Mouse (Mus musculus) yolk sac, embryonic 10.5 days (tissue): ENCODE data around the gene Uts2.

Source experiments
- DNase-seq: peaks from one replicate; pipeline ENCODE4 v3.0.0-alpha.2; 2017; ENCODE audit warnings: low spot score

Uts2 gene

DNA sequence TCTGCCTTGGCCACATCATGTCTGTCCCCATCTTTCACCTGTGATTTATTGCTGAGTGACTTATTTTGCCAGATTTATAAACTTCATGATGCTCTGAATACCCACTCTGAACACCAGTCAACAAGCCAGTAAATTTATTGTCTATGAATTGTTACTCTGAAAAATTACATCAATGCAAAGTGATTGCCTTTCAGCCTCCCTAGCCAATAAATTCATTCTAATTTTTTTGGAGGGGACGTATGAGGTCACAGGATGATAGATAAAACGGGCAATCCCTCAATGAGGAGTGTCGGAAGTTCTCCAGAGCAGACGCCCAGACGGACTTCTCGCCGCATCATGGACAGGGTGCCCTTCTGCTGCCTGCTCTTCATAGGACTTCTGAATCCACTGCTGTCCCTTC is at the start of gene Uts2:
TSS of gene Uts2 (plus strand) at position 301 of the 400 bp plus-strand sequence.
- DNase-seq: no peak

DNA sequence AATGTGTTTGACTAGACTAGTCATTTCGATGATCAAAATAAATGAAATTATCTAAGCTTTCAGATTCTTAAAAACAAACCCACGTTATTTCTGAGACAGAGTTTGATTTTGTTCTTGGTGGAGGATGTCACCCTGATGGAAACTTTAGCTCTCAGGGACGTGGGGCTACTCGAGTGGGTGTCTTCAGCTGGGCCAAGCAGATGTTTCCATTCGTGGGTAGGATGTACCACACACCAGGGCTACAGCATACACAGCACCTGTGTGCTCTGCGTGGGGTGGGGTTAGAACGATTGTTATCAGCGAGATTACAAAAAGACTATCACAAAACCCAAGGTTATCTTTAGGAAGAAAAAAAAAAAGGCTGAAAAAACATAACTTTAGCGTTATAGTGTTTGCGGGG is 45.9 kb upstream of the Uts2 start:
- DNase-seq: no peak

DNA sequence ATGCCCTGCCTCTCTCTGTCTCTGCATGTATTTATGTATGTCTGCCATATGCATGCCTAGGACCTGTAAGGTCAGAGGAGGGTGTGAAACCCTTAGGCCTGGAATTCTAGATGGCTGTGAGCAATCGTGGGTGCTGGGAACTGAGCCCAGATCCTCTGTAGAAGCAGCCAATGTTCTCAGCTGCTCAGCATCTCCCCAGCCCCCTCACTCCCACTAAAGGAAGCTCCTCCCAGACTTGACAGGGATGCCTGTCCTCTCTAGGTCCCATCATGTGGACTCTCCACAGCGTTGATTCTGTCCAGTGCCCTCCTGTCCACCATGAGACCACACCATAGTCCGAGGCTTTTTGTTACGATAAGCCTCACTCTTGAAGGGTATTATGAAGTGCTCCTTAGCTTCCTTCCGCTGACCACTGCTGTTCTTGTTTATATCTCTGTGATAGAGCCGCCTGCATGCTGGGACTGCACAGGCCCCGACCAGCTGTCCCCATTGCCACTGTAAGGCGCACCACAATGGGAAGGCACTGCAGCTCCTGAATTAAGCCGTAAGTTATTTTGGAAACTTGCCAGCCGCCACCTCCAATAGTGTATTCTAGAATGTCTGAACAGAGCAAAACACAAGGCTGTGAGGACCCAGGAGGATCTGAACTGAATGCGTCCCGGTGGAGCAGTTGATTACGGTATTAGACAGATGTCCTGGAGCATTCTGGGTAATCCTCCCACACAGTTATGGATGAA is 40.4 kb upstream of the Uts2 start:
- no peak for DNase-seq

DNA sequence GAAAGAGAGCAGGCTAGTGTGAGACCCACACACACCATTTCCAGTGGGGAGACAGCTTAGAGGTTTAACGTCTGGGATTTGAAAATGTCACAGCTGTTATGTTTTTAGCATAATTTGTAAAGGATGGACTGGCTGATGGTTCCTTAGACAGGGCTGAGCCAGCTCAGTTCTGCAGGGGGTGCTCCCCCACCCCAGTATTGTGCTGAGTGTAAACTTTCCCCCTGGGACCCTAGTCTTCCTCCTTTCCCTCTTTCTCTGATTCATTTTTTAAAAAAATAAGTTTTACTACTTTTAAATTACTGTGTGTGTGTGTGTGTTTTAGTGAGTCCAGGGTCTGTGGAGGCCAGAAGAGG is 39.8 kb upstream of the Uts2 start:
- DNase-seq: no peak

DNA sequence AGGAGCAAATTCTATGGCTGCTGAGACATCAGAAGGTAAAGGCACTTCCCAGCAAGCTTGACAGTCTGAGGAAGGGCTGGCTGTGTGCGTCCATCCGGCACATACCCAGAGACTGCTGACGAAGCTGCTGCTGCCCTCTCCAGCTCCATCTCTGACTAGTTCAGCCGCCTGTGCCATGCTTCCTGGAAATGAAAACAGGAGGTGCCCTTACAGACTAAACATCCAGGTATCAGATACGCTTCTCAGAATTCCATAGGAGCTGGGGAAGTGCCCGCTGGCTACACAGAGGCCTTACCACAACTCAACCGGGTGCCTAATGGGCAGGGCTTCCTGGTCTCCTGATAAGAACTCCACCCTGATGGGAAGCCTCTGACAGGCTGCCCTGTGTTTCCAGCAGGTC is 38.4 kb upstream of the Uts2 start:
- no peak for DNase-seq

DNA sequence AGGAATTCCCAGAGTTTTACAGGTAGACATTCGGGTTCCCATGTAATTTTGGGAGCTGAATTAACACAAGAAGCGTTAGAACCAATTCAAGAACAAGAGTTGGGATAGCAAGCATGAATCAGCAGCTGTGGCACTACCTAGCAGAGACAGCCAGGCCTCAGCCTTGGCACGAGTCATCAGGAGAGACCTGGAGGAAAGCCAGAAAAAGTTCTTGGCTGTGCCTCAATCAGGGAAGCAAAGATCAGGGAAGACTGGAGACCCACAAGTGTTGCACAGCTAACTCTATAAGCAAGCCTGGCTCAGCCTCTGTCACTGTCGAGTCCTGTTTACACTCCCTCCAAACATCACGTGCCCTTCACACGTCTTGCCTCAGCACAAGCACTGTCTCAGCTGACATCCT is 34.7 kb upstream of the Uts2 start:
- no peak for DNase-seq

DNA sequence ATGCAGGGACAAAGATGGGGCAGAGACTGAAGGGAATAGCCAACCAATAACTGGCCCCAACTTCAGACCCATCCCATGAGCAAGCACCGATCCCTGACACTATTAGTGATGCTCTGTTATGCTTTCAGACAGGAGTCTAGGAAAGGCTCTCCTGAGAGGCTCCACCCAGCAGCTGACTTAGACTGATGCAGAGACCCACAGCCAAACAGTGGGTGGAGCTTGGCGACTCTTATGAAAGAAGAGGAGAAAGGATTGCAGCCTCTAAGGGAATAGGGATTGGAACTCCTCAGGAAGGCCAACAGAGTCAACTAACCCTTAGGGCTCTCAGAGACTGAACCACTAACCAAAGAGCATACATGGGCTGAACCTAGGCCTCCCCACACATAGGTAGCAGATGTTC is 33.2 kb upstream of the Uts2 start:
- no peak for DNase-seq

DNA sequence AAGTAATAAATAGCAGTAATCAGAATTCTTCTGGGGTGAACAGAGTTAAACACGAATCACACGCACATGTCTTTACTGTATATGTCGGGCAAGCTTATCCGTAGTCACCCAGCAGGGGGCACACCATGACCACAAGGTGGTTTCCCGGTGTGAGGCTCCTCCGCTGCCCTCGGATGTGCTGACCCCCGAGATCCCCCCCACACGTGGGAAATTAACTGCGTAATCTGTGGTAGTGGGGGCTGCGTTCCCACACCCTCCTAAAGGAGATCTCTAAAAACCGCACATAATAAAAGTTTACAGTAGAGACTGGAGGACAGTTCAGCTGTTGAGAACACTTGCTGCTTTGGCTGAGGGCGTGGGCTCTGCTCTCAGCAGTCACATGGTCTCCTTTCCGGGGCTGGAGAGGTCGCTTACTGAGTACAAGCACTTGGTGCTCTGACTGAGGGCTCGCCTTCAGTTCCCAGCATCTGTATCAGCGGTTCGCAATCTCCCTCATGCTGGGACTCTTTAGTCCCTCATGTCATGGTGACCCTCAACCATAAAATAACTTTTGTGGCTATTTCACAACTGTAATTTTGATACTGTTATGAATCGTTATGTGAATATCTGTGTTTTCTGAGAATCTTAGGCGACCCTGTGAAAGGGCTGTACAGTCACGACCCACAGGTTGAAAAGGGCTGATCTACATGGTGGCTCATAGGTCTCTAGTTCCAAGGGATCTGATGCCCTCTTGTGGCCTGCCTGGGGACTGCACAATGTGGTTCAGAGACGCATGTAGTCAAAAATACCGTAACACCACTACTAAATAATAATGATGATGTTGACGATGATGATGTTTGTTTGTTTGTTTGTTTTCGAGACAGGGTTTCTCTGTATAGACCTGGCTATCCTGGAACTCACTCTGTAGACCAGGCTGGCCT is 32.0 kb upstream of the Uts2 start:
- peak; percentile 65 for DNase-seq

DNA sequence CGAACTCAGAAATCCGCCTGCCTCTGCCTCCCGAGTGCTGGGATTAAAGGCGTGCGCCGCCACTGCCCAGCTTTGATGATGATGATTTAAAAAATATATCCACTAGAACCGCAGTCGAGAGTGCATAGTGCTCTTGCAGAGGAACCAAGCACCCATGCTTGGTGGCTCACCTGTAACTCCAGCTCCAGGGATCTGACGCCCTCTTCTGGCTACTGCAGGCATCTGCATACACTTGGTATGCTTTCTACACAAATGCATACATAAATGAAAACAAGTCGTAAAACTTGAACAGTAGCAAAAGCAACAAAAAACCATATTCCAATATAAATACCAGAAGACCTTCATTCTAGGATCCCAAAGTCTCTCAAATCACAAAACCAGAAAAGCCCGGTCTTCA is 31.3 kb upstream of the Uts2 start:
- no peak for DNase-seq

DNA sequence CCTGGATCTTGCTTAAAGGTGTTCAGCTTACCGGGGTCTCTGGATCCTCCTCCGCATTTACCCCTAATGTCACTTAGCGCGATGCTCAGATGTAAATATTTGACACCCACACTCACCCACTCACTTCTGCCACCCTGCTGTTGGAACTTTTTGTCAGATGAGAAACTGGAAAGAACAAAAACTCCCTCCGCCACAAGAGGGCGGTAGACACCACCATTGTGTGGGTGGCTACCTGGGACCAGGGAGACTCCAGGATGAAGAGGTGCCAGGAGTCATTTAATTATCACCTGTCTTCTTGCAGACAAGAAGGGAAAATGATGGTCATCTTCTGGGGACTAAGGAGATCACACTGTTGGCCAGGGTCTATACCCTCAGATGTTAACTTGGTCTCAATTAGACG is 30.3 kb upstream of the Uts2 start:
- DNase-seq: peak; percentile 19

DNA sequence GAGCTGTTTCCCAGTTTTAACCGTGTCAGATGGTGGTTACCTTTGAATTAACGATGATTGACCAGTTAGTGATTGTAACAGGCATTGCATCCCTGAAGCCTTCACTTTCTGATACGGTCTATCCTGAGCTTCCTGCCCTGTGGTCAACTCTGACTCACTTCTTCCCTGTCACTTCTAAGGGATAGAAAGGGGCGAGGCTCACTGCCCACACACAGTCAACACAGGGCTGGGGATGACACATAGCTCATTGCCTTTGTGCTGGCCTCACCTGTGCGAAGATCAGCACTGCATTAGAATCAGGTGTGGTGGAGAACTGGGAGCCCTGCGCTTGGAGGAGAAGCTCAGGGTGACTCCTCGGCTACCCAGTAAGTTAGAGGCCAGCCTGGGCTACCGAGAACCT is 27.9 kb upstream of the Uts2 start:
- no peak for DNase-seq

DNA sequence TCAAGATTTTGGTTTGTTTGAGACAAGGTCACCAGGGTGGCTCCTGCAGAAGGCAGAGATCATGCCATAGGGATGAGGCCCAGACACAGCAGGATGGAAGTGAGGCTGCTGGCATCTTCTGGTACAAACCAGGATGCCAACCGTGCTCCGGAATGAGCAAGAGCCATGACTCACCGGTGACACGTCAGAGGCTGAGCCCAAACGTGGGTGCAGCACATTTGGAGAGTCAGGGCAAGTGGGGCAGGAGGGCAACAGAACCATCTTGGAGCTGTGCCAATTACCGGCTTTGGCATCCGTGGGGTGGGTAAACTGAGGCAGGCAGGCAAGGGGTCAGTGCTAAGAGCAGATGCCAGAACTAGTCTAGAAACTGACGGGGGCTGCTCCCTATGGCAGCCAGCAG is 23.6 kb upstream of the Uts2 start:
- no peak for DNase-seq

DNA sequence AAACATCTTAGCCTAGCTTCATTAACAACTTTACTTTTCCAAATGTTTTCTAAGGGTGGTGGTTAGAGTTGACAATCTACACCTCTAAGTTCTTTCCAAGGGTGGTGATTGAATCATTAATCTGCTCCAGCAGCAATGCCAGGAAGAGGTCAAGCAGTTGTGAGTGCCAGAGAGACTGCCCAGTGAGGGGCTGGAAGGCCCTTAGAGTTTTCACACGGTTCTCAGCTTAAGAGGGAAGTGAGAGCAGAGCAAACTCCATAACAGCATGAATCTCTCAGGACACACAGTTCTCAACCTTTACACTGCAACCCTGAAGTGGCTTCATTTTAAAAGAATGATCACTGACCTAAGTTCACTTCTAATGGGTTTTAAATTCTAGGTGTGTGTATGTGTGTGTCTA is 21.8 kb upstream of the Uts2 start:
- DNase-seq: no peak

DNA sequence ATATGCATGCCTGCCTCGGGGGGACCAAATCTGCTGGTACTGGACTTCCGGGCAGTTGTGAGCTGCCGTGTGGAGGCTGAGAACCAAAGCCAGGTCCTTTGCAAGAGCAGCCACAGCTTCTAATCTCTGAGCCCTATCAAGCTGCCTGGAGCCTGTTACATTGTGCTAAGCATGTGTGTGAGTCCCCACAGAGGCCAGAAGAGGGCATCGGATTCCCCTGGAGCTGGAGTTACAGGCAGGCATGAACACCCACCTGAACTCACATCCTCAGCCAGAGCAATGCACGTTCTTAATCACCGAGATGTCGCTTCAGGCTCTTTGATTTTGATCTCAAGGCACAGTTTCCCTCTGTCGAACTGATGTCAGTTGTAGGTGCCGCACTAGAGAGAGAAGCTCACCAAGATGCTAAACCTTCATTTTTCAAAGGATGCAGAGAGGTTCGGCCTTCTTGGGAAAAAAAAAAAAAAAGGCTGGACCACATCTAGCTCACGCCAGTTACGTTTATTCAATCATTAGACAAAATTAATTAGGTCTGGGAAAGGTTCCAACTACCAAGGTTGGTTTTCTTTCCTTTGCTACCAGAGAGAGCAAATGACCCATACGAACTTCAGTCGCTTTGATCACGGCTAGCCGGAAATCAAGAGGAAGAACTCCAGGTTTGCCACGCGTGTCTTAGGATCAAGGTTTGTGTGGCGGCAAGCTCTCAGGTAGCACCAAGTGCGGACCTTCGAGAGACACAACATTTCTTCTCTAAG is 18.6 kb upstream of the Uts2 start:
- DNase-seq: no peak

DNA sequence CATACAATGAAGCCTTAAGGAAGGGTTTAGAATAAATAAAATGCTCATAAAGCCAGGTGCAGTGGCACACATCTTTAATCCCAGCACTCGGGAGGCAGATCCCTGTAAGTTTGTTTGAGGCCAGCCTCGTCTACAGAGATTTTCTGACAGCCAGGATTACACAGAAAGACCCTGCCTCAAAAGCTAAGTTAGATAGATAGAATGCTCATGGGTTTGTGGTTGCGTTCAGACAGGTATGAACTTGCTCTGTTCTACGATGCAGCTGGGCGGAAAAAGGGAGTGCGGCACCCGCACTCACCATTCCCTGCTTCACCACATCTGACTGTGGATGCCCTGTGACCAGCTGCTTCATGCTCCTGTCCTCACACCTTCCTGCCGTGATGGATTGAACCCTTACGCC is 17.4 kb upstream of the Uts2 start:
- no peak for DNase-seq

DNA sequence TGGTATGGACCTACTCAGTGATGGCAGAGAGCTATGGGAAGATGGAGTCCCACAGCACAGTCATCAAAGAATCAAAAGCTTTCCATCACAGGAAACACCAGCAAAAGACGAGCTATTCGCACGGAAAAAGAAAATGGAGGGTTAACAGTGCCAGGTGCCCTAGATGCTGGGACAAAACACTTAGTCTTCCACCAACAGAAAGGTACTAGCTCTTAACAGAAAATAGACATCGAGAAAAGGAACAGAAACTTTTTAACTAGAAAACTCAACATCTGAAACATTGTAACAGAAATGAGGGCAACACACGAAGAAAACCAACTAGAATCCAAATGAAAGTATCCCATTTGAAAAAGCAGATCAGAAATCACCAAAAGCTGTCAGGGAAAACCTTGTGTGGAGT is 16.7 kb upstream of the Uts2 start:
- no peak for DNase-seq

DNA sequence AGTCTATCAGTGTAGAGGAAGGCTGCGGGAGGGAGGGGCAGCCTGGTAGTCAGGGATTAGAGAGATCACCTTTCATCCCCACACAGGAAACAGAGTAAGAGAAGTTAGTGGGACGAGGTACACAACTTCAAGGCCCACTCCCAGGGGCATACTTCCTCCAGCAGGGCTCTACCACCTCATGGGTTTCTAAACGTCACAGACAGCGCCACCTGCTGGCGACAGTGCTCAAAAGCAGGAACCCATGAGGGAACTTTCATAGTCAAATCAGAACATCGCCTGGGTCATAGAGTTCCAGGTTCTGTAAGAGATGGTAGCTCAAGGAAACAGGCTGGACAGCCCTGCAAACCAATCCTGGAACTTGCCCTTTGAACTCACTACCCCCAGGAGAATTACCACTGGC is 6.7 kb upstream of the Uts2 start:
- DNase-seq: no peak

DNA sequence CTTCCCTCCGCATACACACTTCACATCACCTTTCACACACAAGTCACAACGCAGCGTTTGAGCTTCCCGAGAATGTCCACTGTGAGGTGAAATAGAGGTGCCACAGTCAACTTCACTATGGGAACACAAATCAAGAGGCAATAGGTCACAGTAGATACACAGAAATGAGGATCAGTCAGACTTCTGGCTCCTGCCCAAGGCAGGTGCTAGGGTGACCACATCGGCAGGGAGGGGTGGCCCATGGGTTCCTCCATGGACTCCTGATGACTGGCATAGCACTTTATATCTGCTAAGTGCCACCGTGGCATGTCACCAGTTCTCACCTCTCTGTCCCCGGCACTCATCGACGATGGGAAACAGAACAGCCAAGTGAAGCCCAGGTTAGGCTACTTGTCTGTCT is 1.7 kb downstream of the Uts2 start:
- no peak for DNase-seq

DNA sequence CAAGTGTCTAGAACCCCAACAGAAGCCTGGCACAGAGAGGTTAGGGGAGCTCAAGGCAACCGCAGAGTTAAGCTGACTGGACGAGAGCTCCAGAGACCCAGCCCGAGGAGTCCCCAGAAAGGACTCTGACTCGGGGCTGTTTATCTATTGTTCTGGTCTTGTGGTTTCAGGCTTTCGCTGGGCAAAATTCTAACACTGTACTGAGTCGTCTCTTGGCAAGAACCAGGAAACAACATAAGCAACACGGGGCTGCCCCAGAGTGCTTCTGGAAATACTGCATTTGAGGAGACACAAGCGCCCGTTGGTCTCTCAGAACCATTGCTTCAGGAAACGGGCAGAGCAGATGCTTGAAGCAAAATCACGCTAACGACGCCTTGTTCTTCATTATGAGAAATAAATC is 4.5 kb downstream of the Uts2 start:
- DNase-seq: no peak

DNA sequence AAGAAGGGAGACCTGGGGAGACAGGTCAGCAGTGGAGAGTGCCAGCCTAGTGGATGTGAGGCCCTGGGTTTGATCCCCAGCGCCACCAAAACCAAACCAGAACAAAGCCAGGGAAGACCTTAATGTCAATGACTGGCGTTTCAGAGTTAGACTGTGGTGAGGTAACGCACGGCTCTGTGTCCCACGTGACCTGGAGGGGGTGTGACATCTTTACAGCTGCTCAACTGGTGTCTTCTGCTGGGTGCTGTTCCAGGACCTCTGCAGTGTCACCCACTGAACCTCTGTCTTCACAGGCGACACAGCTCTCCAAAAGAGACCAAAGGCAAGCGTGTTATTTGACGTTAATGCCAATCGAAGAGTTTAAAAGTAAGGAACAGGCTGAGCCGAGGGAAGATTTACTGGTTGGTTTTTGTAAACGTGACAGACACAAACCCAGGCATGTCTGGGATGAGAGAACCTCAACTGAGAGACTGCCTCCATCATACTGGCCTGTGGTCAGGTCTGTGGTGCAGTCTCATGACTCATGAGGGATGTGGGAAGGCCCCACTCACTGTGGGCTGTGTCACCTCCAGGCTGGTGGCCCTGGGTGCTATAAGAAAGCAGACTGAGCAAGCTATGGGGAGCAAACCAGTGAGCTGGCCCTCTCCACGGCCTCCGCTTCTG is 8.9 kb downstream of the Uts2 start:
- DNase-seq: no peak

DNA sequence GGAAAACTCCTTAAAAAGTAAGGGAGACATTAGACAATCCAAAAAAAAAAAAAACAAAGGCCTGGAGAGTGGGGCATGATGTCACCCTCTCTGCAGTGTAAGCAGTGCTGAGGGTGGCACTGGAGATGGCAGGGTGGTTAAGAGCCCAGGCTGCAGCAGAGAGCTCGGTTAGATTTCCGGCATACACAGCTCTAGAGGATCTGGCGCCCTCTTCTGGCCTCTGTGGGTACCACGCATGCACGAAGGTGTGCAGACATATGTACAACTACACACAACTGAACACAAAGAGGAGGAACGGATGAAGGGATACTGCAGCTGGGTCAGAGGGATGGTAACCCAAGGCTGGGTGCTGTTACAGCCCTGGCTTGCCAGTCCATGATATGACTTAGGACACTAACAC is 10.0 kb downstream of the Uts2 start:
- DNase-seq: no peak

DNA sequence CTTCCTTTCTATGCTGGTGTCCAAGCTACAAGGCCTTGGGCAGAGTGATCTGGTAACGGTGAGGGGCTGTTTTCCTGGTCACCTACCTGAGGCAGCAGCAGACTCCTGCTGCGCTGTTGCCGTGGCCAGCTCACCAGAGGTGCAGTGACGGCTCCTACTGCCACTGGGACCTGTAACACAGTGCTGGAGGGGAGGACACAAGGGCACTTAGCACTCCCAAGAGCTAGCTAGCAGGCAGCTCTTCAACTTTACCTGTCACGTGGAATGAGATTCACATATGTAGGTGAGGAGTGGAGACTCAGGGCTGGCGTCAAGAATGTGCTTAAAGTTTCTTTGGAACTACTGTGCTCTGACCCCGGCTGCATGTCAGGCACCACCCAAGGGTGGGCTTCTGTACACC is 13.4 kb downstream of the Uts2 start:
- no peak for DNase-seq
